Mouse (Mus musculus) forebrain, embryonic 11.5 days (tissue): ENCODE results near the gene Gm6377. TPM values are rescaled to one million over a fixed set of nuclear protein-coding genes. Genes with fewer than 3 reads are reported as not detected.

Source experiments
- ATAC-seq: fragments of 200-750 bp; cut with Nextera tagmentation; replicated peaks from 2 replicates; pipeline ENCODE4 v1.8.0; 2017; ENCODE audit warnings: moderate TSS enrichment; ENCODE audit not compliant: low FRiP score
- DNase-seq: peaks from one replicate; pipeline ENCODE4 v3.0.0-alpha.2; 2017; ENCODE audit warnings: low spot score
- H3K27ac ChIP-seq: fragments of 300-500 bp; sonication (generic); 2 replicates; pipeline ENCODE4 v1.5.1; 2014; ENCODE audit warnings: low read depth, low read length
- H3K27me3 ChIP-seq: fragments of 300-500 bp; sonication (generic); 2 replicates; pipeline ENCODE4 v1.6.1; 2014; ENCODE audit warnings: mild to moderate bottlenecking, low read length, mixed read lengths; ENCODE audit not compliant: control insufficient read depth, insufficient read depth
- H3K36me3 ChIP-seq: fragments of 300-500 bp; sonication (generic); 2 replicates; pipeline ENCODE4 v1.6.1; 2014; ENCODE audit warnings: mild to moderate bottlenecking, low read length, moderate library complexity, mixed read lengths; ENCODE audit not compliant: control insufficient read depth, insufficient read depth
- H3K4me1 ChIP-seq: fragments of 300-500 bp; sonication (generic); replicated peaks from 2 replicates; pipeline ENCODE4 v1.6.1; 2014; ENCODE audit warnings: low read length, mixed read lengths; ENCODE audit not compliant: control insufficient read depth, insufficient read depth
- H3K4me2 ChIP-seq: fragments of 300-500 bp; sonication (generic); 2 replicates; pipeline ENCODE4 v1.6.1; 2014; ENCODE audit warnings: low read depth, mild to moderate bottlenecking, low read length, moderate library complexity, mixed read lengths; ENCODE audit not compliant: severe bottlenecking
- H3K4me3 ChIP-seq: fragments of 300-500 bp; sonication (generic); 2 replicates; pipeline ENCODE4 v1.5.1; 2014; ENCODE audit warnings: low read depth, low read length
- H3K9ac ChIP-seq: fragments of 300-500 bp; sonication (generic); 2 replicates; pipeline ENCODE4 v1.6.1; 2014; ENCODE audit warnings: low read length
- H3K9me3 ChIP-seq: fragments of 300-500 bp; sonication (generic); 2 replicates; pipeline ENCODE4 v1.6.1; 2016; ENCODE audit warnings: low read length, mixed read lengths; ENCODE audit not compliant: control insufficient read depth
- WGBS: fragments of 180-500 bp; shearing (Covaris S2); extraction: QIAGEN DNeasy Blood & Tissue Kit; methylation state at CpG from one replicate; pipeline ENCODE4 v1.1.7; 2014; 5-methylcytosine and 5-hydroxymethylcytosine counted together
- polyA plus RNA-seq: library from polyadenylated mRNA; unstranded; fragments of >200 nt; fragmentation: Nextera tagmentation; extraction: Ambion mirVana; gene quantifications from 2 replicates; pipeline ENCODE4 v1.2.1, GENCODE M21; 2014

Gene Gm6377
- 0.17 TPM in 1 of 2 replicates, not detected in the other for polyA plus RNA-seq

GRCm38 (mm10) chrX:109196468-109196867 is at the start of gene Gm6377:
Gene Gm6377, plus strand, starts transcription at chrX:109196756.
- Histone ChIP-seq H3K9me3 (no peaks in the 10 kb centered on the region), H3K36me3 (no peaks in the 10 kb centered on the region), H3K4me2 (no peak within 1 kb of the TSS), H3K27ac (no peak within 1 kb of the TSS), H3K9ac (no peak within 1 kb of the TSS), H3K27me3 (no peaks in the 10 kb centered on the region), H3K4me1 (no peaks in the 10 kb centered on the region), H3K4me3 (no peak within 1 kb of the TSS)
- ATAC-seq (no peak), DNase-seq (no peak)
- 78% methylated on average over 4 of the region's 4 CpGs for WGBS

GRCm38 (mm10) chrX:109147108-109147507 is 49.4 kb upstream of the Gm6377 start:
- Histone ChIP-seq H3K9me3 (no peaks in the 10 kb centered on the region), H3K27me3 (no peaks in the 10 kb centered on the region), H3K4me3 (no peak overlapping the region), H3K4me2 (no peak overlapping the region), H3K36me3 (no peaks in the 10 kb centered on the region), H3K27ac (no peak overlapping the region), H3K9ac (no peak overlapping the region), H3K4me1 (no peaks in the 10 kb centered on the region)
- DNase-seq (no peak), ATAC-seq (no peak)
- WGBS: 91% methylated on average over 3 of the region's 3 CpGs

GRCm38 (mm10) chrX:109151228-109151627 is 45.3 kb upstream of the Gm6377 start:
- Histone ChIP-seq H3K27me3 (no peaks in the 10 kb centered on the region), H3K4me3 (no peak overlapping the region), H3K9ac (no peak overlapping the region), H3K27ac (no peak overlapping the region), H3K4me1 (no peaks in the 10 kb centered on the region), H3K9me3 (no peaks in the 10 kb centered on the region), H3K36me3 (no peaks in the 10 kb centered on the region), H3K4me2 (no peak overlapping the region)
- no peak for DNase-seq
- WGBS: 88% methylated on average over 2 of the region's 2 CpGs
- ATAC-seq: no peak

GRCm38 (mm10) chrX:109160326-109160725 is 36.2 kb upstream of the Gm6377 start:
- Histone ChIP-seq H3K4me2 (no peak overlapping the region), H3K9ac (no peak overlapping the region), H3K27me3 (no peaks in the 10 kb centered on the region), H3K27ac (no peak overlapping the region), H3K9me3 (no peaks in the 10 kb centered on the region), H3K36me3 (no peaks in the 10 kb centered on the region), H3K4me1 (no peaks in the 10 kb centered on the region), H3K4me3 (no peak overlapping the region)
- 89% methylated on average over 1 of the region's 1 CpGs for WGBS
- DNase-seq: no peak
- no peak for ATAC-seq

GRCm38 (mm10) chrX:109160901-109161300 is 35.7 kb upstream of the Gm6377 start:
- H3K27ac ChIP-seq: no peak overlapping the region
- H3K4me2 ChIP-seq: no peak overlapping the region
- ATAC-seq (no peak), DNase-seq (no peak)
- no peaks in the 10 kb centered on the region for H3K9me3 ChIP-seq
- H3K4me3 ChIP-seq: no peak overlapping the region
- H3K27me3 ChIP-seq: no peaks in the 10 kb centered on the region
- H3K36me3 ChIP-seq: no peaks in the 10 kb centered on the region
- no peaks in the 10 kb centered on the region for H3K4me1 ChIP-seq
- WGBS: 81% methylated on average over 4 of the region's 4 CpGs
- no peak overlapping the region for H3K9ac ChIP-seq

GRCm38 (mm10) chrX:109175038-109175437 is 21.5 kb upstream of the Gm6377 start:
- H3K4me3 ChIP-seq: no peak overlapping the region
- H3K4me2 ChIP-seq: no peak overlapping the region
- H3K9ac ChIP-seq: no peak overlapping the region
- no peaks in the 10 kb centered on the region for H3K9me3 ChIP-seq
- H3K27me3 ChIP-seq: no peaks in the 10 kb centered on the region
- no peak overlapping the region for H3K27ac ChIP-seq
- no peaks in the 10 kb centered on the region for H3K4me1 ChIP-seq
- no peaks in the 10 kb centered on the region for H3K36me3 ChIP-seq
- no peak for DNase-seq
- ATAC-seq: no peak
- WGBS: 86% methylated on average over 2 of the region's 2 CpGs

- no peak for ATAC-seq
- Histone ChIP-seq H3K9me3 (no peaks in the 10 kb centered on the region), H3K36me3 (no peaks in the 10 kb centered on the region), H3K4me3 (no peak overlapping the region), H3K27me3 (no peaks in the 10 kb centered on the region), H3K4me1 (no peaks in the 10 kb centered on the region), H3K27ac (no peak overlapping the region), H3K9ac (no peak overlapping the region), H3K4me2 (no peak overlapping the region)
- 57% methylated on average over 3 of the region's 3 CpGs for WGBS
- DNase-seq: no peak
These were observed 21.1 kb upstream of the Gm6377 start for GRCm38 (mm10) chrX:109175470-109175869.

- Histone ChIP-seq H3K9me3 (no peaks in the 10 kb centered on the region), H3K27ac (no peak overlapping the region), H3K36me3 (no peaks in the 10 kb centered on the region), H3K9ac (no peak overlapping the region), H3K4me2 (no peak overlapping the region), H3K27me3 (no peaks in the 10 kb centered on the region), H3K4me3 (no peak overlapping the region), H3K4me1 (no peaks in the 10 kb centered on the region)
- no peak for ATAC-seq
- DNase-seq: no peak
- WGBS: 88% methylated on average over 4 of the region's 4 CpGs
These were observed 11.7 kb upstream of the Gm6377 start for GRCm38 (mm10) chrX:109184706-109185478.

GRCm38 (mm10) chrX:109189607-109190006 is 6.9 kb upstream of the Gm6377 start:
- WGBS: 88% methylated on average over 4 of the region's 4 CpGs
- no peak for ATAC-seq

More at GRCm38 (mm10) chrX:109189607-109190006, 6.9 kb upstream of the Gm6377 start:
- no peak overlapping the region for H3K9ac ChIP-seq
- no peaks in the 10 kb centered on the region for H3K36me3 ChIP-seq
- no peak overlapping the region for H3K4me2 ChIP-seq
- H3K9me3 ChIP-seq: no peaks in the 10 kb centered on the region
- H3K4me3 ChIP-seq: no peak overlapping the region
- no peaks in the 10 kb centered on the region for H3K27me3 ChIP-seq
- no peak overlapping the region for H3K27ac ChIP-seq
- no peak for DNase-seq
- no peaks in the 10 kb centered on the region for H3K4me1 ChIP-seq
